Mouse (Mus musculus): ENCODE measurements around the gene Odf3l1. TPM values are rescaled to one million over a fixed set of nuclear protein-coding genes. Genes with fewer than 3 reads are reported as not detected.
"Not testable (repeated sequence)": the region's sequence is repeated elsewhere in the genome, so short reads cannot be mapped to it uniquely, and the experiment has no call there.

Gene Odf3l1
- not detected for total RNA-seq (2021)

DNA sequence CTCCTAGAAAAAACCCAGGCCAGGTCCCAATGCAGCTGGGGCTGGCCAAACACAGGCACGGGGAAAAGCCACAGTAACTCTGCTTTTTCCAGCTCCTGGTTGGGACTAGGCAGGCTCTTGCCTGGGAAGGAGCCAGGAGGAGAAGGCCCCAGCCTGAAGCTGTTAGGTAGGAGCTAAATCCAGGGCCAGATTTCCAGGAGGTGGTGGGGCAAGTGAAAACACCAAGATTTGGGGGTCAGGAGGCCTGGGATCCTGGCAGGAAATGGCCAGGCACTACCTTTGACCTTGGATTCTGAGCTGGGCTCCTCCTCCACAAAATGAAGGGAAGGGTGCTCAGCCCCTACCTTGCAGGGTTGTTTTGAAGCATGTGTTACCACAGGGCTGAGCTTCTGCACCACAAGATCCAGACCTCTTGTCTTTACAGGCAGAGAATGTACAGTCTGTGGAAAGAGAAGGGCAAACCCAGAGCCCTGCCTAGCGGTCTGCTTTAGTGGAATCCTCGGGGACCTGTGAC lies at the start of gene Odf3l1:
Odf3l1 (minus strand) TSS at position 464 of the 514 bp plus-strand sequence.
- DNase-seq (ENCODE audit: extremely low spot score in 1 of 2, low spot score in 2 of 2): no peak
- intact Hi-C loops (cut with DNase I): no loop called here

DNA sequence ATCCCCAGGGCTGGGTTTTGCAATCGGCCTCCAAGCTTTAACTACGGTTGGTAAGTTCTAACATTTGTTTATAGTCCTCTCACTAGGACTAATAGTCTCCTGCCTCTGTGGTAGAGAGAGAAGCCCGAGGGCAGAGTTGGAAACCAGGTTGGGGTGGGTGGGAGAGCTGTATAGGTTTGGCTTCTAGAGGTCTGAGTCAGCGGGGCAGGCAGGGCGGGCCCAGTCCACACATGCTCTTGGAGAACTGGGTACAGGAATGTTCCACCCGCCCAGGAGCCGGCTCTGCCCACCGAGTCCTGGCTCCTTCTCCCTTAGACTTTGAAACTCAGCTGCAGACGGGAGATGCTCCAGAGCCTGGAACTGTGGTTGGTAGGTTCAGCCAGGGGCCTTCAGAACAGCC lies 49.5 kb upstream of the Odf3l1 start:
- intact Hi-C loops (cut with DNase I): no loop called here
- no peak for DNase-seq (ENCODE audit: extremely low spot score in 1 of 2, low spot score in 2 of 2)

DNA sequence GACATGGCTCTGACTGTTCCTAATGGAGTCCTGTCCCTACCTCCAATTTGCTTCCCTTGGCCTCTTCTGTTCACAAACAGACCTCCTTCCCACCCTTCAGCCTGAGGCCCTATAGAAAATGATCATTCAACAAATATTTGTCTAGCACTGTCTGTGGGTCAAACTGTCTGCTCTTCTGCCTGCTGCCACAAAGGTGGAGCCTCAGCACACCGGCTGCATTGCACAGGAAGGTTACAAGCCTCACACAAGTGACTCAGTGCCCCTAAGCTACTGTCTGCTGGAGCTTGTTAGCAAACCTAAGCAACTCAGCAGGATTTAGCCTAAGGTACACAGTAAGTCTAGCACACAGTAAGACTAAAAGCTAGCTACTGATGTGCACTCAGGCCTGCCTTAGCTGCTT lies 46.5 kb upstream of the Odf3l1 start:
- intact Hi-C loops (cut with DNase I): no loop called here
- DNase-seq (ENCODE audit: extremely low spot score in 1 of 2, low spot score in 2 of 2): no peak

DNA sequence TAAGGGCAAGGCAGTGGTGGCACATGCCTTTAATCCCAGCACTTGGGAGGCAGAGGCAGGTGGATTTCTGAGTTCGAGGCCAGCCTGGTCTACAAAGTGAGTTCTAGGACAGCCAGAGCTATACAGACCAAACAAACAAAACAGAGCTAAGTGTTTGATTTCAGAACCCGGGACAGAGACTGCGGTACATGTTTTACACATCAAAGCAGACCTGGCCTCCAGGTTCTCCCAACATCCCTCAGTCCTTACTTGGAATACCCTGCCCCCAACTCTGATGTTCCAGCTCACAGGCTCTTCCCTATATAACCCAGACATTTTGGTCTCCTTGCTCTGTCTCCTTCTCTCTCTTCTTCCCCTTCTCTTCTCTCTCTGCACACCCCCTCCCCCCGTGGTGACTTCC lies 45.5 kb upstream of the Odf3l1 start:
- intact Hi-C loops (cut with DNase I); DNase-seq (ENCODE audit: extremely low spot score in 1 of 2, low spot score in 2 of 2): not testable (repeated sequence)

DNA sequence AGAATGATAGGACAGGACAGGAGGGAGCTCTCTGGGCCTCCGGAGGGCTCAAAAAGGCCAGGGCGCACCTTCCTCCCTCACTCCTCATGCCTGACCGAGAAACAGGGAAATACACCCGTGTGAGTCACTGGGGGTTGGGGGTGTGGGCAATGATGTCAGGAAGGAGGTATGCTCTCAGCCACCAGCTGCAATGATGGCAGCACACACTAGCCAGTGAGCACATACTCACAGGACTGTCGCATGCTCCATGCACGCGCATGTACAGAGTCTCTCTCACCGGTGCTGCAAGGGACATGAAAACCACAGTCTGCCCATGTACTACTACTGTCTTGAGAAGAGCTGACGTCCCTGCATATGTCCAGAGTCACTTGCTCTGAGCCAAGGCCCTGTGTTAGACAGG lies 43.1 kb upstream of the Odf3l1 start:
- intact Hi-C loops (cut with DNase I): no loop called here
- no peak for DNase-seq (ENCODE audit: extremely low spot score in 1 of 2, low spot score in 2 of 2)

DNA sequence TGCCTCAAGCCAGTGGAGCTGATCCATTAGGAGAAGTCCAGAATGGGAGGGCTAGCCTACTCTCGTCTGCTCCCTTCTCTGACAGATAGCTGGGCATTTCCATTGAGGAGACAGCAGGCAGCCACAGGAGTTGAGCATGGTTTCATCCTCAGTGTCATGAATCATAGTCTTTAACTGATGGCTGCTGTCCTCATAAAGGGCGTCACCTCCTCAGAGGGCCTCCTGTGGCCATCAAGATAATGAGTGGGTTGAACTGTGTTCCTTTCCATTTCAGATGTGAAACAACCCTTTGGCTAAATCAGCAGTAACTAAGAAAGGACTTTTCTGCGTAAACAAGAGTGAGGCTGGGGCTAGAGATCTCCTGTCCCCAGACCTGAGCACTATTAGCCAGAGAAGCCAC lies 39.2 kb upstream of the Odf3l1 start:
- no peak for DNase-seq (ENCODE audit: extremely low spot score in 1 of 2, low spot score in 2 of 2)
- intact Hi-C loops (cut with DNase I): no loop called here

DNA sequence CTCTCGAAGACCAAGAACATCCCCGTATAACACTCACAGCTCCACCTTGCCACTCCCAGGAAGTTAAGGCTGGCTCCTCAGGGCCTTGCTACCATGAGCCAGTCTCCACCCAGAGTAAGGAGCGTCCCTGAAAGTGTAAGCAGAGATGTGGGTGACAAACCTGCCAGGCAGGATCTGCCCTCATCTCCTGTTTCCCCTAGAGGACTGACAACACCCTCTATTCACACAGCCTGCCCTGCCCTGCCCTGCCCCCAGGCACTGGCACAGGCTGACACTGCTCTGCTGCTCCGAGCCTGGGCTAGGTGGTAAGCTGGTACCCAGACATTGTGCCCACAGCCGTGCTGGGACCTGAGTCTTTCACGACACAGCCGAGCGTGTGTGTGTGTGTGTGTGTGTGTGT lies 36.7 kb upstream of the Odf3l1 start:
- intact Hi-C loops (cut with DNase I): no loop called here
- peak in 1 of 2 experiments; percentile 37 for DNase-seq (ENCODE audit: extremely low spot score in 1 of 2, low spot score in 2 of 2)

DNA sequence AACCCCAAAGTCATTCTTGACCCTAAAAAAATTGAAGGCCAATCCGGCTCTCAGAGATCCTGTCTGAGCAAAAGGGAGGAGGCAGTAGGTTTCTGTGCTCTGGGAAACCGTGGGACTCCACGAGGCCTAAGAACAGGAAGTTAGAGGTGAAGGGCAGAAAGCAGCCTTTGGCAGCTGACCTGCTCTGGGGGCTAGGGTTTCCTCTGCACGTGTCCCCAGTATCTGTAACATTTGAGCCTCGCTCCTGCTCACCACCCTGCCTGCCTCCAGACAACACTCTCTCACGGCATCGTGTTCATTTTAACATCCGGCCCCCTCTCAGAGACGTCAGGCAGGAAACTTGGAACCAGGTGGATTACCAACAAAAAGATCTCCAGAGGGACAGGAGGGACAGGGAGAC lies 36.1 kb upstream of the Odf3l1 start:
- no peak for DNase-seq (ENCODE audit: extremely low spot score in 1 of 2, low spot score in 2 of 2)
- intact Hi-C loops (cut with DNase I): no loop called here

DNA sequence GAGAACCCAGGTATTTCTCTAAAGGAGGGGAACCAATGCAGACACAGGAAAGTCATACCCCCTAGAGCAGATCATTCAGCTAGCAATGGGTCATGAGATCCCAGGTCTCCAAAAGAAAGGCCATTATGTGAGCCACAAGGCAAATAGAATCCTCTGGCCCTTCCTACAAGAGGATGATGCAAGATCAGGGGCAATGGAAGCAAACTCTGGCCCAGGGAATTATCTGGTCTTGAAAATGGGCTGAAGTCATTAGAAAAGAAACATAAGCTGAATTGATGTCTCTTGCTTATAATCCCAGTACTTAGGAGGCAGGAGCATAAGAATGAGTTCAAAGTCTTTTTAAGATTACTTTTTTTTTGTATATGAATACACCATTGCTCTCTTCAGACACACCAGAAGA lies 35.6 kb upstream of the Odf3l1 start:
- intact Hi-C loops (cut with DNase I): no loop called here
- no peak for DNase-seq (ENCODE audit: extremely low spot score in 1 of 2, low spot score in 2 of 2)

DNA sequence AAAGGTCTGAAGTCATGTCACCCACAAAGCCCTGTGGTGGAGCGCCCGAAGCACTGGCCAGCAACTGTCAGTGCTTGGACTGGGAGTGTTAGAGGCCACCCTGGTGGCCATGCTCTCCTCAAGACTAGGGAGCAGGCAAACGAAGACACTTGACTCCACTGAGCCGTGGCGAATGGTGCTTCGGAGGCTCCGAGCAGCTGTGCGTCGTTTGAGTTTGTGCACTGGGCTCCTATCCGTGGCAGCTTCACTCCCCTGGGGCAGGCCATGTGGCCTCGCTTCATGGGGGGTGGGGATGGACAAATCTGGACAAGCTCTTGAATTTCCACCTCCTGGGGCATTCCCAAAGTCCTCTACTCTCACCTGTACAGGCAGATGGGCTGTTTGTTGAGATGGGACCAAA lies 34.9 kb upstream of the Odf3l1 start:
- intact Hi-C loops (cut with DNase I): no loop called here
- no peak for DNase-seq (ENCODE audit: extremely low spot score in 1 of 2, low spot score in 2 of 2)

DNA sequence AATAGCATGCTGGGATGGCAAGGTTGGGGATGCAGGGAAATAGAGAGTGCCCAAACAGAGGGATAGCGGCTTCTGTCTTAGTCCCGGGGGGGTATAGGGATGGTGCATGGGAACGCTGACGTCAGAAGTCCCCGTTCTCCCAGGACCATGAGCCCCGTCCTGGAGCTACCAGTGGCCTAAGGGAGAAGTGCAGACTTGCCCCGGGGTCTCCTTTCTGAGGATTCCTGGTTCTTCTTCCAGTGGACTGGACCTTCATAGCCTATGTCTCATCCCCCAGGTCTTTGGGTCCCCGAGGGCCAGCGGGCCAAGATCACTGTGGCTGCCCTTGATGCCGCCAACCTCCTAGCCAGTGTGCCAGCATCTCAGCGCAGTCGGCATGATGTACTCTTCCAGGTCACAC lies 32.3 kb upstream of the Odf3l1 start:
- no peak for DNase-seq (ENCODE audit: extremely low spot score in 1 of 2, low spot score in 2 of 2)
- intact Hi-C loops (cut with DNase I): no loop called here

DNA sequence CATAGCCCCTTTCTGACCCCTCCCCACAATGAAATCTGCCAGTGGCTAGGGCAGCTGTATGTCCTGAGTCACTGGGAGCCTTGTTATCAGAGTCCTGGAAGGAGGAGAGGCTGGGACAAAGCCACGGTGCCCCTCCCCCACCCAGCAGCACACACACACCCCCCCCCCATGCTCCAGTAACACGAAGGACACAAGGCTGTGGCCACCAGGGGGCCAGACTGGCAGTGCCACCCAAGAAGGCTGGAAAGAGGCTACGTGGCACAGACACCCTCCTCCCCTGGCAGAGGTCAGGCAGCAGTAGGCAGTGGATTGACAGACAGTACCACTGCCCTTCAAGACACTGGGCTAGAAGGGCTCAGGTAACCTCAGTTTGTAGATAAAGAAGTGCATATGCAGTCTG lies 29.5 kb upstream of the Odf3l1 start:
- peak in 1 of 2 experiments; percentile 74 for DNase-seq (ENCODE audit: extremely low spot score in 1 of 2, low spot score in 2 of 2)
- intact Hi-C loops (cut with DNase I): loop anchor here (5.0 kb wide), 1 partner anchor 33 kb away; the partner anchor contains the start of gene Snx33

DNA sequence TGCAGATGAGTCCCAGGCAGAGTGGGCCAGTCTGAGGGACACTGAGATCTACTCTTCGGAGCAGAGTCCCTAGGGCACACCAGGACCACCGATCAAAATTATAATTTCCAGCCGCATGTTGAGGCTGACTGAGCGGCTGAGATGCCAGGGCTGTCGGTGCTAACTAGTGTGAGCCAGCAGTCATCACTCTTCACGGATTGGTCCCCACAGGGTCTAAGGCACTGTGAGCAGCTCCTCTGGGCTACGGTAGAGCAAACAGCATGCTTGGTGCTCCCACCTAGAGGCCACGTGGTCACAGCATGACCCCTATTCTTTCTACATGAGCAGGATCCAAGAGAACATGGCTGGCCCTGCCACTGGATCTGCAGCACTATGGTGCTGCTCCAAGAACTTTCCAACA lies 28.8 kb upstream of the Odf3l1 start:
- intact Hi-C loops (cut with DNase I): loop anchor here (5.0 kb wide), 1 partner anchor 34 kb away; the partner anchor contains the start of gene Snx33
- DNase-seq (ENCODE audit: extremely low spot score in 1 of 2, low spot score in 2 of 2): no peak

DNA sequence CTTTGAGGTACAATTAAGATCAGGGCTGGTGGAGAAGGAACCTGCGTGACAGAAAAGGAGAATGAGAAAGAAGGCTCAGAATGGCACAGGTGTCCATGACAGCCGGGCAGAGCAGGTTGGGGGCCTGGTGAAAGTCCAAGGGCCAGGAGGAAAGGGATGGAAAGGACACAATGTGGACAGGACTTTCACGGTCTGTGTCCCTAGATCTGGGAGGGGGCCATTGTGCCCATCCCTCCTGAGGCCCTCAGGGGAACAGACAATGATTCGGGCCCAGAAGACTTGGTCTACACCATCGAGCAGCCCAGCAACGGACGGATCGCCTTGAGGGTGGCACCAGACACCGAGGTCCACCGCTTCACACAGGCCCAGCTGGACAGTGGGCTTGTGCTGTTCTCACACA lies 27.6 kb upstream of the Odf3l1 start:
- DNase-seq (ENCODE audit: extremely low spot score in 1 of 2, low spot score in 2 of 2): no peak
- intact Hi-C loops (cut with DNase I): loop anchor here (5.0 kb wide), 1 partner anchor 35 kb away; the partner anchor contains the start of gene Snx33

DNA sequence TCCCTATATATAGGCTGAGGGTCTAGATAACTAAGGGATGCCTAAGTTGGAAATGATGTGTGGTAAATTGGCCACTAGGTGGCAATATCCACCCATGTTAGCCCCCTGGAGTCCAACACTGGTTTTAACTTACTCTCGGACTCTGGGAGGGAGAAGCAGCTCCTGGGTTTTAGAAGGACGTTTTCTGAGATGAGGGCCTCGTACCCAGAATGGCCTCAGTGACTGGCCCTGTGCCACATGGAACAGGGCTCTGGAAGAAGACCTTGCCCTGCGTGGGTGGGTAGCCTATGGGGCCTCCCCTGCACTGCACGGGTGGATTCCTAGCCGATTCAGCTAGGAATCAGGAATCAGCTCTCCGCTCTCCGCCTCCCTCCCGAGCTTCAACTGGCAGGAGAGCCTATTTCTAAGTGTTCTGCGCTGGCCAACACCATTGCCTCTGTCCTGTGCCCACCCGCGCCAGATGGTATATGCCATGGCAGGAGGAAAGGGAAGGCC lies 27.1 kb upstream of the Odf3l1 start:
- intact Hi-C loops (cut with DNase I): loop anchor here (5.0 kb wide), 1 partner anchor 36 kb away; the partner anchor contains the start of gene Snx33
- DNase-seq (ENCODE audit: extremely low spot score in 1 of 2, low spot score in 2 of 2): peak; percentile 72 to 83

DNA sequence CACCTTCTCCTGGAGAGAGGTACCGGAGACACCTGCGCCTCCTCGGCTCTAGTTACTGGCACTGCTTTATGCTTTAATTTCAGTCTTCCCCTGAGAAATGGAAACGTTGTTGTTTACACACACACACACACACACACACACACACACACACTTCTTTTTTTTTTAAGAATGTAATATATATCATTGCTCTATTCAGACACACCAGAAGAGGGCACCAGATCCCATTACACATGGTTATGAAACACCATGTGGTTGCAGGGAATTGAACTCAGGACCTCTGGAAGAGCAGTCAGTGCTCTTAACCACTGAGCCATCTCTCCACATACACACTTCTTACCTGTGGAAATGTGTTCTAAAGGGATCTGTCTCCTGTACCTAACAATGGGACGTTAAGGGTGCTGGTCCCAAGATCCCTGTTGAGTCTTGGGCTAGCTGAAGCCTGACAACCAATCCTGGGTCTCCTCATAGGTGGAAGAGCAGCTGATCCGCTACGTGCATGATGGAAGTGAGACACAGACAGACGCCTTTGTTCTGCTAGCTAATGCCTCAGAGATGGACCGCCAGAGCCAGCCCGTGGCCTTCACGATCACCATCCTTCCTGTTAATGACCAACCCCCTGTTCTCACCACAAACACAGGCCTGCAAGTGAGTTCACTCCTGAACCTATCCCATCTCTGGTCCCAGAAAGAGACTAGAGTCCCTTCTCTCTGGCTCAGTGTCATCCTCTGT lies 26.2 kb upstream of the Odf3l1 start:
- intact Hi-C loops (cut with DNase I): loop anchor here (5.0 kb wide), 1 partner anchor 37 kb away; the partner anchor contains the start of gene Snx33

DNA sequence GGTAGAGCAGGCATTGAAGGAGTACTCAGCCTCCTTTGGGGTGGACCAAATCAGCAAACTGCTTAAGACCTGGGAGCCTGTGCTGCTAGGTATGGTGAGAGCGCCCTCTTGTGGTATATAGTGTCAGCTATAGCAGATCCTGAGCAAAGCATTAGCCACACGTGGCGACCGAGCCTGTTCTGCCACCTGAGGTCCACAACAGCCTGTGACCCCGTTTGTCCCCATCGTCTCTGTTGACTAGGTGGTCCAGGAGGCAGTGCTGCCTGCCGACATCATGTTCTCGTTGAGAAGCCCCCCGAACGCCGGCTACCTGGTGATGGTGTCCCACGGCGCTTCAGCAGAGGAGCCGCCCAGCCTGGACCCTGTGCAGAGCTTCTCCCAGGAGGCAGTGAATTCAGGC lies 25.3 kb upstream of the Odf3l1 start:
- intact Hi-C loops (cut with DNase I): loop anchor here (2.0 to 5.0 kb wide), 2 partner anchors 37 to 47 kb away; partner anchors contain the start of gene Snx33
- peak; percentile 80 to 81 for DNase-seq (ENCODE audit: extremely low spot score in 1 of 2, low spot score in 2 of 2)

More for the DNA sequence above, 26.2 kb upstream of the Odf3l1 start:
- no peak for DNase-seq (ENCODE audit: extremely low spot score in 1 of 2, low spot score in 2 of 2)

DNA sequence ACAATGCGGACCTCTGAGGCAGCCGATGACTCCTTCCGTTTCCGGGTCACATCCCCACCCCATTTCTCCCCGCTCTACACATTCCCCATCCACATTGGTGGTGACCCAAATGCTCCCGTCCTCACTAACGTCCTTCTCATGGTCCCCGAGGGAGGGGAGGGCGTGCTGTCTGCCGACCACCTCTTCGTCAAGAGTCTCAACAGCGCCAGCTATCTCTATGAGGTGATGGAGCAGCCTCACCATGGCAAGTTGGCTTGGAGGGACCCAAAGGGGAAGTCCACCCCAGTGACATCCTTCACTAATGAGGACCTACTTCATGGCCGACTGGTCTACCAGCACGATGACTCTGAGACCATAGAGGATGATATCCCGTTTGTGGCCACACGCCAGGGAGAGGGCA lies 23.1 kb upstream of the Odf3l1 start:
- peak in 1 of 2 experiments; percentile 55 for DNase-seq (ENCODE audit: extremely low spot score in 1 of 2, low spot score in 2 of 2)
- intact Hi-C loops (cut with DNase I): no loop called here

DNA sequence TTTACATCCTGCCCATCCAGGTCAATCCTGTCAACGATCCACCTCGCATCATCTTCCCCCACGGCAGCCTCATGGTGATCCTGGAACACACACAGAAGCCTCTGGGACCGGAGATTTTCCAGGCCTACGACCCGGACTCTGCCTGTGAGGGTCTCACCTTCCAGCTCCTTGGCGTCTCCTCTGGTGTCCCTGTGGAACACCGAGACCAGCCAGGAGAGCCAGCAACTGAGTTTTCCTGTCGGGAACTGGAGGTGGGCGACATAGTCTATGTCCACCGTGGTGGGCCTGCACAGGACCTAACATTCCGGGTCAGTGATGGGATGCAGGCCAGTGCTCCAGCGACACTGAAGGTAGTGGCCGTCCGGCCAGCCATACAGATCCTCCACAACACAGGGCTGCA lies 22.1 kb upstream of the Odf3l1 start:
- DNase-seq (ENCODE audit: extremely low spot score in 1 of 2, low spot score in 2 of 2): no peak
- intact Hi-C loops (cut with DNase I): no loop called here

DNA sequence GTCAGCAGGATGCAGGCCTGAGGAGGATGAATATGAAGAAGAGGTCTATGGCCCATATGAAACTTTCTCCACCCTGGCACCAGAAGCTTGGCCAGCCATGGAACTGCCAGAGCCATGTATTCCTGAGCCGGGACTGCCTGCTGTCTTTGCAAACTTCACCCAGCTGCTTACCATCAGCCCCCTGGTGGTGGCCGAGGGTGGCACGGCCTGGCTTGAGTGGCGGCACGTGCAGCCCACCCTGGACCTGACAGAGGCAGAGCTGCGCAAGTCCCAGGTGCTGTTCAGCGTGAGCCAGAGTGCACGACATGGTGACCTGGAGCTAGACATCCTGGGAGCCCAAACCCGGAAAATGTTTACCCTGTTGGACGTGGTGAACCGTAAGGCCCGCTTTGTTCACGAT lies 21.6 kb upstream of the Odf3l1 start:
- intact Hi-C loops (cut with DNase I): no loop called here

More for the DNA sequence above, 21.6 kb upstream of the Odf3l1 start:
- peak in 1 of 2 experiments; percentile 62 for DNase-seq (ENCODE audit: extremely low spot score in 1 of 2, low spot score in 2 of 2)

Measured in left cerebral cortex, postnatal 10 days (tissue).